Mouse (Mus musculus): ENCODE measurements around the gene Bhlhe40. TPM values are rescaled to one million over a fixed set of nuclear protein-coding genes. Genes with fewer than 3 reads are reported as not detected.

Bhlhe40 gene
- total and polyA plus RNA-seq, 3 experiments: 0.48 to 0.76 TPM; not detected in 1

GRCm38 (mm10) chr6:108692986-108693385, 32.6 kb downstream of the Bhlhe40 start:
- TF ChIP-seq POLR2AphosphoS5 (IDR thresholded peaks at IDR 0.05; ENCODE audit: insufficient replicate concordance, low read depth, low read length) (no peak), GATA2 (IDR thresholded peaks at IDR 0.05; ENCODE audit: borderline replicate concordance, low read depth, low read length) (no peak), CTCF (IDR thresholded peaks at IDR 0.05; ENCODE audit: low read depth, low read length) (no peak)
- DNase-seq (ENCODE audit: low spot score) (no peak), ATAC-seq (ENCODE audit: extremely low read depth, insufficient number of reproducible peaks, low FRiP score, poor library complexity, severe bottlenecking) (no peak)
- Histone ChIP-seq H3K4me1 (ENCODE audit: insufficient read depth, low read depth, low read length) (no peaks in the 10 kb centered on the region; the same call in none of the 2 replicates), H3K36me3 (replicated peaks) (no peaks in the 10 kb centered on the region), H3K4me3 (ENCODE audit: low read depth, low read length) (no peak overlapping the region), H3K27me3 (ENCODE audit: insufficient read depth, low read length) (no peaks in the 10 kb centered on the region; the same call in 1 of the 2 replicates), H3K9me3 (replicated peaks) (no peaks in the 10 kb centered on the region)

GRCm38 (mm10) chr6:108694965-108695724, 34.7 kb downstream of the Bhlhe40 start:
- no peaks in the 10 kb centered on the region for H3K9me3 ChIP-seq (replicated peaks)
- peak; percentile 56 for ATAC-seq (ENCODE audit: extremely low read depth, insufficient number of reproducible peaks, low FRiP score, poor library complexity, severe bottlenecking)
- H3K4me1 ChIP-seq (ENCODE audit: insufficient read depth, low read depth, low read length): no peaks in the 10 kb centered on the region; the same call in 1 of the 2 replicates
- DNase-seq (ENCODE audit: low spot score): no peak
- H3K36me3 ChIP-seq (replicated peaks): no peaks in the 10 kb centered on the region
- TF ChIP-seq POLR2AphosphoS5 (IDR thresholded peaks at IDR 0.05; ENCODE audit: insufficient replicate concordance, low read depth, low read length): no peak
- TF ChIP-seq GATA1 (IDR thresholded peaks at IDR 0.05; ENCODE audit: borderline replicate concordance, low read length): no peak
- no peak for TF ChIP-seq GATA2 (IDR thresholded peaks at IDR 0.05; ENCODE audit: borderline replicate concordance, low read depth, low read length)
- no peak for TF ChIP-seq CTCF (IDR thresholded peaks at IDR 0.05; ENCODE audit: low read depth, low read length)
- TF ChIP-seq TAL1 (conservative IDR thresholded peaks at IDR 0.05; ENCODE audit: low read depth, low read length): no peak
- no peaks in the 10 kb centered on the region; the same call in 1 of the 2 replicates for H3K27me3 ChIP-seq (ENCODE audit: insufficient read depth, low read length)
- H3K4me3 ChIP-seq (ENCODE audit: low read depth, low read length): no peak overlapping the region

DNA sequence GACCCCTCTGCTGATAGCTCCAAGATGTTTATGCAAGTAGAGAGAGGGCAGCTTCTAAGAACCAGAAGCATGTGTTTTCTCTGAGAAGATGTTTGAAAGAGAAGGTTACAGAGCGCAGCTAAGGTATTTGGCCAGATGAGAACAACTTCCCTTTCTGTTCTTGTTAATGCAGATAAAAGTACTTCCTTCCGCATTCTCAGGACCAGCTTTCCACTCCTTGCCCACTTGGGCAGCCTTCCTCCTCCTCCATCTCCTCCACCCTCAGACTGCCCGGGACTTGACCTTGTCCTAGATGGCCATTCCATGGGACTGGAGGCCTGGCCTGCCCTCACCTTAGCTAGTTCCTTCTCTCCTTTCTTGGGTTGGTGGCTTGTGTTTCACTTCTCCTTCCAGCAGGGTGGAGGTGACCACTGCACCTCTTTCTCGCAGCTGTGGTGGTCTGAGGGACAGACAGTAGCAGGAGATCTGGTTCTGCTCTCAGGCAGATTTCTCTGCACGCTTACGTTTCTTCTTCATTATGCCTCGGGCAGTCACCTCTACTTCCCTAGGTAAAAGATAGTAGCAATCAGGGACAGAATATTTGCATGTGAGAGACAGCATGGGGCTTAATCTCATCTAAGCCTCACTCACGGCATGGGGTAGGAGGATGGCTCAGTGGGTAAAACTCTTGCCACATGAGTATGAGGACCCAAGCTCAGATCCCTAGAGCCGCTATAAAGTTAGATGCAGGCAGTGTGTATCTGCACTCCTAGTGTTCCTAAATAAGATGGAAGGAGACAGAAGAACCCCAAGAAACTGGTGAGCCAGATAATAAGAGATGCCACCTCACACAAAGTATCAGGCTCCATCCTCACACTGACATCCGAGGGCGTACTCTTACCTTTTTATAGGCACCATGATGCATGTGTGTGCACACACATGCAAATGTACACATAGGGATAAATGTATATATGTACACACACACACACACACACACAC, 35.7 kb downstream of the Bhlhe40 start:
- TF ChIP-seq GATA1 (IDR thresholded peaks at IDR 0.05; ENCODE audit: borderline replicate concordance, low read length): no peak
- no peak for TF ChIP-seq POLR2AphosphoS5 (IDR thresholded peaks at IDR 0.05; ENCODE audit: insufficient replicate concordance, low read depth, low read length)
- no peak for TF ChIP-seq CTCF (IDR thresholded peaks at IDR 0.05; ENCODE audit: low read depth, low read length)
- TF ChIP-seq GATA2 (IDR thresholded peaks at IDR 0.05; ENCODE audit: borderline replicate concordance, low read depth, low read length): no peak
- TF ChIP-seq TAL1 (conservative IDR thresholded peaks at IDR 0.05; ENCODE audit: low read depth, low read length): no peak
- ATAC-seq (ENCODE audit: extremely low read depth, insufficient number of reproducible peaks, low FRiP score, poor library complexity, severe bottlenecking) (peak; percentile 26; the same call in 1 of the 2 replicates), DNase-seq (ENCODE audit: low spot score) (no peak)

DNA sequence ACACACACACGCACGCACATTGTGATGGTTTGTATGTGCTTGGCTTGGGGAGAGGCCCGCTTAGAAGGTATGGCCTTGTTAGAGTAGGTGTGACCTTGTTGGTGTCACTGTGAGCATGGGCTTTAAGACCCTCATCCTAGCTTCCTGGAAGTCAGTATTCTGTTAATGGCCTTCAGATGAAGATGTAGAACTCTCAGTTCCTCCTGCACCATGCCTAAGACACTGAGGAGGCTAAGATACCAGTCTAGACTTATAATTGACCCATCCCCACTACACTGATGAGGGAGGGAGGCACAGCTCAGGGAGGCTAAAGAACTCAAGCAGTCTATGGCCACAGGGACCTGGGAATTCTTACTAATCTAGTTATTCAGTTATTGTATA, 36.4 kb downstream of the Bhlhe40 start:
- DNase-seq (ENCODE audit: low spot score): no peak
- Histone ChIP-seq H3K27me3 (ENCODE audit: insufficient read depth, low read length) (no peaks in the 10 kb centered on the region; the same call in 1 of the 2 replicates), H3K4me3 (ENCODE audit: low read depth, low read length) (no peak overlapping the region), H3K4me1 (ENCODE audit: insufficient read depth, low read depth, low read length) (no peaks in the 10 kb centered on the region; the same call in 1 of the 2 replicates), H3K9me3 (replicated peaks) (no peaks in the 10 kb centered on the region), H3K36me3 (replicated peaks) (no peaks in the 10 kb centered on the region)
- no peak for ATAC-seq (ENCODE audit: extremely low read depth, insufficient number of reproducible peaks, low FRiP score, poor library complexity, severe bottlenecking)
- TF ChIP-seq CTCF (IDR thresholded peaks at IDR 0.05; ENCODE audit: low read depth, low read length) (no peak), POLR2AphosphoS5 (IDR thresholded peaks at IDR 0.05; ENCODE audit: insufficient replicate concordance, low read depth, low read length) (no peak), TAL1 (conservative IDR thresholded peaks at IDR 0.05; ENCODE audit: low read depth, low read length) (no peak), GATA1 (IDR thresholded peaks at IDR 0.05; ENCODE audit: borderline replicate concordance, low read length) (no peak), GATA2 (IDR thresholded peaks at IDR 0.05; ENCODE audit: borderline replicate concordance, low read depth, low read length) (no peak)

More for the DNA sequence above, 35.7 kb downstream of the Bhlhe40 start:
- H3K36me3 ChIP-seq (replicated peaks): no peaks in the 10 kb centered on the region
- H3K4me3 ChIP-seq (ENCODE audit: low read depth, low read length): no peak overlapping the region
- no peaks in the 10 kb centered on the region for H3K9me3 ChIP-seq (replicated peaks)
- no peaks in the 10 kb centered on the region; the same call in 1 of the 2 replicates for H3K4me1 ChIP-seq (ENCODE audit: insufficient read depth, low read depth, low read length)
- H3K27me3 ChIP-seq (ENCODE audit: insufficient read depth, low read length): no peaks in the 10 kb centered on the region; the same call in 1 of the 2 replicates

DNA sequence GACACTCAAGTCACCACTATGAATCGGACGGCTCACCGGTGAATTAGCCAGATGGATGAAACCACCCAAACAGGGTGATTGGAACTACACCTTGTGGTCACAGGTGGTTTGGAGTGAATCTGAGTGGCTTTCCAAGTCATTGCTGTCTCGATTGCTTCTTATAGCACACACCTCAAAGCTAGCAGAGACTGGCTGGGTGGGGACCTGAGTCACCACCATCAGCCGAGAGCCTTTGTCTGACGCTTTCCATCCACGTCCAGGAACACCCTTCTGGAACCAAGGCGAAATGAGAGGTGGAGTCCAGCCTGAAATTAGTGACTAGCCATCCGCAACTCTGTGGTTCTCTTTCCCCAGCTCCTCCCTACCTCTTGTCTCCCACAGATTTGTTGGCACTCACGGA, 36.9 kb downstream of the Bhlhe40 start:
- Histone ChIP-seq H3K4me3 (ENCODE audit: low read depth, low read length) (no peak overlapping the region), H3K4me1 (ENCODE audit: insufficient read depth, low read depth, low read length) (no peaks in the 10 kb centered on the region; the same call in 1 of the 2 replicates), H3K27me3 (ENCODE audit: insufficient read depth, low read length) (no peaks in the 10 kb centered on the region; the same call in 1 of the 2 replicates), H3K9me3 (replicated peaks) (no peaks in the 10 kb centered on the region), H3K36me3 (replicated peaks) (no peaks in the 10 kb centered on the region)
- TF ChIP-seq POLR2AphosphoS5 (IDR thresholded peaks at IDR 0.05; ENCODE audit: insufficient replicate concordance, low read depth, low read length) (no peak), GATA2 (IDR thresholded peaks at IDR 0.05; ENCODE audit: borderline replicate concordance, low read depth, low read length) (no peak), CTCF (IDR thresholded peaks at IDR 0.05; ENCODE audit: low read depth, low read length) (no peak), GATA1 (IDR thresholded peaks at IDR 0.05; ENCODE audit: borderline replicate concordance, low read length) (no peak), TAL1 (conservative IDR thresholded peaks at IDR 0.05; ENCODE audit: low read depth, low read length) (no peak)
- no peak for ATAC-seq (ENCODE audit: extremely low read depth, insufficient number of reproducible peaks, low FRiP score, poor library complexity, severe bottlenecking)
- DNase-seq (ENCODE audit: low spot score): no peak

All from G1E (cell line).